Mouse (Mus musculus): ENCODE measurements at regions not wholly inside any gene's neighbourhood (a gene's known extent, or its start where the extent isn't known, plus 50 kb on each side); places are given as distances from the start of the nearest gene placed in this dataset.

GRCm38 (mm10) chr6:51757131-51757530 is 233.4 kb downstream of the Snx10 start:
- Histone ChIP-seq H3K36me3 (ENCODE audit: control insufficient read depth, insufficient read depth, low read length) (no peaks in the 10 kb centered on the region), H3K27me3 (ENCODE audit: control insufficient read depth, insufficient read depth, low read length) (no peaks in the 10 kb centered on the region), H3K4me2 (ENCODE audit: low read depth, low read length, severe bottlenecking) (no peak overlapping the region), H3K9me3 (ENCODE audit: control insufficient read depth, low read length) (no peaks in the 10 kb centered on the region), H3K4me3 (ENCODE audit: low read depth, low read length) (no peak overlapping the region), H3K9ac (ENCODE audit: low read length) (no peak overlapping the region), H3K27ac (ENCODE audit: low read depth, low read length) (no peak overlapping the region), H3K4me1 (replicated peaks; ENCODE audit: control insufficient read depth, insufficient read depth, low read length) (no peaks in the 10 kb centered on the region)
- ATAC-seq (replicated peaks; ENCODE audit: low FRiP score) (no peak), DNase-seq (ENCODE audit: low spot score) (no peak)
- WGBS: 80% methylated on average over 3 of the region's 3 CpGs

DNA sequence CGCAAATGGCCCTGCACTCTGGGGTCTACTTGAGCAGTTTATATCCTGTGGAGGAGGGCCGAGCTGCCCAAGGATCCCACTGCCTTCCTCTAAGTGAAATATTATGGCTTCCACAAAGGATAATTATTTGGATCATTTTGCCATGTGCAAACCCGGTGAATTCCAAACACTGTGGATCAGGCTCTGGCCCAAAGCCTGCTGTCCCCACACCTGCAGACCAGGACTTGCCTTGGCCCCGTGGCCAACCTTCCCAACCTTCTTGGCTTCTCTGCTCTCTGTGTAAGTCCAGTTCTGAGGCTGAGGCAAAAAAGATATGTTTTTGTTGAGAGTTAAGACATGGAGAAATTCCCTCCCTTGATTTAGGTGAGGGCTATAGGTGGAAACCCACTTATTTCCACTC is 234.0 kb downstream of the Snx10 start:
- Histone ChIP-seq H3K27ac (ENCODE audit: low read depth, low read length) (no peak overlapping the region), H3K36me3 (ENCODE audit: control insufficient read depth, insufficient read depth, low read length) (no peaks in the 10 kb centered on the region), H3K27me3 (ENCODE audit: control insufficient read depth, insufficient read depth, low read length) (no peaks in the 10 kb centered on the region), H3K4me3 (ENCODE audit: low read depth, low read length) (no peak overlapping the region), H3K4me2 (ENCODE audit: low read depth, low read length, severe bottlenecking) (no peak overlapping the region), H3K9me3 (ENCODE audit: control insufficient read depth, low read length) (no peaks in the 10 kb centered on the region), H3K4me1 (replicated peaks; ENCODE audit: control insufficient read depth, insufficient read depth, low read length) (no peaks in the 10 kb centered on the region), H3K9ac (ENCODE audit: low read length) (no peak overlapping the region)
- DNase-seq (ENCODE audit: low spot score) (no peak), ATAC-seq (replicated peaks; ENCODE audit: low FRiP score) (no peak)
- WGBS: 92% methylated on average over 4 of the region's 4 CpGs

DNA sequence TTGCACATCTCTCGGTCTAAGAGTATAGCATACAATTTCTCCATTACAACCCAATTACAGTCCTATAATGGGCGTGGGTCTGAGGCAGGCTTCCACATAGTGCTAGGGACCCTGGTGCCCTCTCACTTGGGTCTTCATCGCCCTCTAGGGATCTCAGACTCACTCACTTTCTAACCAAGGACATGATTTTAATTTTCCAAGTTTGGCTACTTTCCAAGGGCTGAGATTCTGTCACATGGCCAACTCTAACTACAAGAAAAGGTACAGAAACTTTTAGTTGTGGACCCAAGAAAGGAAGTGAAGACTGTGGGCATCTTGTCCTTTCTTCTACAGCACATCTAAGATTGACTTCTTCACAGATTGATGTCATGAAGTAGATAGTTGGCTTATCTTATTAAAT is 235.1 kb downstream of the Snx10 start:
- Histone ChIP-seq H3K4me2 (ENCODE audit: low read depth, low read length, severe bottlenecking) (no peak overlapping the region), H3K4me3 (ENCODE audit: low read depth, low read length) (no peak overlapping the region), H3K27ac (ENCODE audit: low read depth, low read length) (no peak overlapping the region), H3K27me3 (ENCODE audit: control insufficient read depth, insufficient read depth, low read length) (no peaks in the 10 kb centered on the region), H3K36me3 (ENCODE audit: control insufficient read depth, insufficient read depth, low read length) (no peaks in the 10 kb centered on the region), H3K9ac (ENCODE audit: low read length) (no peak overlapping the region), H3K9me3 (ENCODE audit: control insufficient read depth, low read length) (no peaks in the 10 kb centered on the region), H3K4me1 (replicated peaks; ENCODE audit: control insufficient read depth, insufficient read depth, low read length) (no peaks in the 10 kb centered on the region)
- DNase-seq (ENCODE audit: low spot score) (no peak), ATAC-seq (replicated peaks; ENCODE audit: low FRiP score) (no peak)
- WGBS: 74% methylated on average over 3 of the region's 3 CpGs

DNA sequence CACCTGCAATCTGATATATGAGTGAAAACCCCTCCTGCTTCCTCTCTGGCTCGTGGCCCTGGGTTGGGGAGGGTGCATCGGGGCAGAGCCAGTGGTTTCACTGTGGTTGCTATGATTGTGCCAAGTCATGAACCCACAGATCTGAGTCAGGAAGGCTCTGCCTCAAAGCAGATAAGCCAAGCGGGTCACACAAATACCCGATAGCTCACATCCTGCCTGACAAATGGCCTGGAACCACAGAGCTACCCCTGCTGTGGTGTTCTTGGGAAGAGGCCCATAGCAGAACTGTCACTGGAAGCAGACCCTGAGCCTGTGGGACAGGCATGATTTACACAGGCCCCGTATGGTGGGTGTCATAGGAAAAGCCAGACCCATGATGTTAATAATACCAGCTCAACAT is 236.7 kb downstream of the Snx10 start:
- Histone ChIP-seq H3K27ac (ENCODE audit: low read depth, low read length) (no peak overlapping the region), H3K4me1 (replicated peaks; ENCODE audit: control insufficient read depth, insufficient read depth, low read length) (no peaks in the 10 kb centered on the region), H3K9ac (ENCODE audit: low read length) (no peak overlapping the region), H3K36me3 (ENCODE audit: control insufficient read depth, insufficient read depth, low read length) (no peaks in the 10 kb centered on the region), H3K9me3 (ENCODE audit: control insufficient read depth, low read length) (no peaks in the 10 kb centered on the region), H3K4me2 (ENCODE audit: low read depth, low read length, severe bottlenecking) (no peak overlapping the region), H3K4me3 (ENCODE audit: low read depth, low read length) (no peak overlapping the region), H3K27me3 (ENCODE audit: control insufficient read depth, insufficient read depth, low read length) (no peaks in the 10 kb centered on the region)
- DNase-seq (ENCODE audit: low spot score): no peak
- ATAC-seq (replicated peaks; ENCODE audit: low FRiP score): no peak
- WGBS: 79% methylated on average over 5 of the region's 5 CpGs

GRCm38 (mm10) chr6:51761506-51761905 is 237.8 kb downstream of the Snx10 start:
- Histone ChIP-seq H3K9me3 (ENCODE audit: control insufficient read depth, low read length) (no peaks in the 10 kb centered on the region), H3K4me2 (ENCODE audit: low read depth, low read length, severe bottlenecking) (no peak overlapping the region), H3K9ac (ENCODE audit: low read length) (no peak overlapping the region), H3K27ac (ENCODE audit: low read depth, low read length) (no peak overlapping the region), H3K36me3 (ENCODE audit: control insufficient read depth, insufficient read depth, low read length) (no peaks in the 10 kb centered on the region), H3K4me3 (ENCODE audit: low read depth, low read length) (no peak overlapping the region), H3K27me3 (ENCODE audit: control insufficient read depth, insufficient read depth, low read length) (0 out of 2 replicates have a peak, but pooled peaks cover 2% of the 10 kb centered on the region), H3K4me1 (replicated peaks; ENCODE audit: control insufficient read depth, insufficient read depth, low read length) (peaks cover 3% of the 10 kb centered on the region; the same call in 1 of the 2 replicates)
- ATAC-seq (replicated peaks; ENCODE audit: low FRiP score): no peak
- WGBS: 89% methylated on average over 5 of the region's 5 CpGs
- DNase-seq (ENCODE audit: low spot score): no peak

- Histone ChIP-seq H3K27ac (ENCODE audit: low read depth, low read length) (no peak overlapping the region), H3K27me3 (ENCODE audit: control insufficient read depth, insufficient read depth, low read length) (0 out of 2 replicates have a peak, but pooled peaks cover 2% of the 10 kb centered on the region), H3K4me3 (ENCODE audit: low read depth, low read length) (no peak overlapping the region), H3K36me3 (ENCODE audit: control insufficient read depth, insufficient read depth, low read length) (no peaks in the 10 kb centered on the region), H3K4me2 (ENCODE audit: low read depth, low read length, severe bottlenecking) (no peak overlapping the region), H3K9ac (ENCODE audit: low read length) (no peak overlapping the region), H3K9me3 (ENCODE audit: control insufficient read depth, low read length) (no peaks in the 10 kb centered on the region), H3K4me1 (replicated peaks; ENCODE audit: control insufficient read depth, insufficient read depth, low read length) (peaks cover 14% of the 10 kb centered on the region; the same call in 1 of the 2 replicates)
- DNase-seq (ENCODE audit: low spot score): no peak
- no peak for ATAC-seq (replicated peaks; ENCODE audit: low FRiP score)
- 23% methylated on average over 3 of the region's 3 CpGs for WGBS
Observed at GRCm38 (mm10) chr6:51766482-51766881, 242.8 kb downstream of the Snx10 start.

- WGBS: 4% methylated on average over 15 of the region's 15 CpGs
- Histone ChIP-seq H3K9ac (ENCODE audit: low read length) (peak overlapping the region; percentile 49), H3K4me2 (ENCODE audit: low read depth, low read length, severe bottlenecking) (peak overlapping the region; percentile 51), H3K27me3 (ENCODE audit: control insufficient read depth, insufficient read depth, low read length) (0 out of 2 replicates have a peak, but pooled peaks cover 2% of the 10 kb centered on the region), H3K9me3 (ENCODE audit: control insufficient read depth, low read length) (no peaks in the 10 kb centered on the region), H3K4me3 (ENCODE audit: low read depth, low read length) (peak overlapping the region; percentile 14; the same call in 1 of the 2 replicates), H3K36me3 (ENCODE audit: control insufficient read depth, insufficient read depth, low read length) (no peaks in the 10 kb centered on the region), H3K27ac (ENCODE audit: low read depth, low read length) (peak overlapping the region; percentile 43; the same call in 1 of the 2 replicates), H3K4me1 (replicated peaks; ENCODE audit: control insufficient read depth, insufficient read depth, low read length) (peaks cover 14% of the 10 kb centered on the region; the same call in 1 of the 2 replicates)
- peak; percentile 71 for DNase-seq (ENCODE audit: low spot score)
- peak; percentile 71 for ATAC-seq (replicated peaks; ENCODE audit: low FRiP score)
Observed at GRCm38 (mm10) chr6:51767582-51768341, 244.1 kb downstream of the Snx10 start.

- no peak overlapping the region for H3K9ac ChIP-seq (ENCODE audit: low read length)
- no peak for ATAC-seq (replicated peaks; ENCODE audit: low FRiP score)
- no peak for DNase-seq (ENCODE audit: low spot score)
- 0 out of 2 replicates have a peak, but pooled peaks cover 2% of the 10 kb centered on the region for H3K27me3 ChIP-seq (ENCODE audit: control insufficient read depth, insufficient read depth, low read length)
- no peak overlapping the region for H3K4me3 ChIP-seq (ENCODE audit: low read depth, low read length)
- no peak overlapping the region for H3K27ac ChIP-seq (ENCODE audit: low read depth, low read length)
- 90% methylated on average over 9 of the region's 9 CpGs for WGBS
- peaks cover 14% of the 10 kb centered on the region; the same call in 1 of the 2 replicates for H3K4me1 ChIP-seq (replicated peaks; ENCODE audit: control insufficient read depth, insufficient read depth, low read length)
- H3K9me3 ChIP-seq (ENCODE audit: control insufficient read depth, low read length): no peaks in the 10 kb centered on the region
- H3K4me2 ChIP-seq (ENCODE audit: low read depth, low read length, severe bottlenecking): no peak overlapping the region
- H3K36me3 ChIP-seq (ENCODE audit: control insufficient read depth, insufficient read depth, low read length): no peaks in the 10 kb centered on the region
Observed at GRCm38 (mm10) chr6:51771001-51771400, 241.3 kb downstream of the Skap2 start.

GRCm38 (mm10) chr6:51771424-51771823 is 240.9 kb downstream of the Skap2 start:
- no peaks in the 10 kb centered on the region for H3K9me3 ChIP-seq (ENCODE audit: control insufficient read depth, low read length)
- H3K4me1 ChIP-seq (replicated peaks; ENCODE audit: control insufficient read depth, insufficient read depth, low read length): peaks cover 12% of the 10 kb centered on the region; the same call in 1 of the 2 replicates
- H3K4me2 ChIP-seq (ENCODE audit: low read depth, low read length, severe bottlenecking): no peak overlapping the region
- WGBS: 84% methylated on average over 11 of the region's 11 CpGs
- no peak overlapping the region for H3K9ac ChIP-seq (ENCODE audit: low read length)
- ATAC-seq (replicated peaks; ENCODE audit: low FRiP score): no peak
- no peak overlapping the region for H3K4me3 ChIP-seq (ENCODE audit: low read depth, low read length)
- DNase-seq (ENCODE audit: low spot score): no peak
- H3K27me3 ChIP-seq (ENCODE audit: control insufficient read depth, insufficient read depth, low read length): 0 out of 2 replicates have a peak, but pooled peaks cover 1% of the 10 kb centered on the region
- no peaks in the 10 kb centered on the region for H3K36me3 ChIP-seq (ENCODE audit: control insufficient read depth, insufficient read depth, low read length)
- no peak overlapping the region for H3K27ac ChIP-seq (ENCODE audit: low read depth, low read length)

Measured in forebrain, embryonic 11.5 days (tissue).